Comparison of ENCODE assay signal across 22 mouse cellular contexts in genomic region chr8:37196859-37197258, GRCm38 (mm10).
DNase-seq lines count a peak whose midpoint lies in the region; ATAC-seq and TF ChIP-seq lines count a peak whose summit lies in the region.
"Had no signal": no experiment of that assay in that cellular context is flagged by ENCODE, and none has a peak within 500 bp of the region (broad histone marks: within the 10 kb centered on the region; RNA-seq: fewer than 3 reads in every experiment).

No protein-coding gene starts in this region.

- H3K9ac ChIP-seq in lung, embryonic 14.5 days, result no peak overlapping the region
- H3K9ac ChIP-seq in lung, embryonic 16.5 days (ENCODE audit: low read length), result no peak overlapping the region
- H3K9ac ChIP-seq: embryonic facial prominence, embryonic 13.5 days; embryonic facial prominence, embryonic 15.5 days; forebrain, embryonic 12.5 days had no signal

- H3K4me1 ChIP-seq in lung, embryonic 14.5 days (ENCODE audit: insufficient read depth), result no peaks in the 10 kb centered on the region
- H3K4me1 ChIP-seq in lung, embryonic 16.5 days (replicated peaks; ENCODE audit: control insufficient read depth, insufficient read depth, low read length), result no peaks in the 10 kb centered on the region
- H3K4me1 ChIP-seq: embryonic facial prominence, embryonic 13.5 days; embryonic facial prominence, embryonic 15.5 days; forebrain, embryonic 10.5 days; forebrain, embryonic 12.5 days had no signal

- DNase-seq in lung, embryonic 14.5 days, result peak; percentile 68
- DNase-seq in lung, postnatal 14 days, result no peak
- DNase-seq in lung, adult 18-20 months, result no peak
- DNase-seq in lung, postnatal 36 days, result peak; percentile 0
- no peak for DNase-seq in lung, postnatal 10 days
- DNase-seq: adrenal gland, adult 2 months; adrenal gland, postnatal 10 days; adrenal gland, postnatal 25 days; cerebellum, adult 11 months; cerebellum, adult 18-20 months; cerebellum, adult 8-10 months; cerebellum, adult 9-11 months; cerebellum, postnatal 14 days; cerebellum, postnatal 36 days had no signal

- H3K36me3 ChIP-seq in lung, embryonic 14.5 days (ENCODE audit: insufficient read depth), result no peaks in the 10 kb centered on the region
- no peaks in the 10 kb centered on the region for H3K36me3 ChIP-seq in lung, embryonic 16.5 days (ENCODE audit: control insufficient read depth, insufficient read depth, low read length)
- H3K36me3 ChIP-seq: embryonic facial prominence, embryonic 13.5 days; embryonic facial prominence, embryonic 15.5 days; forebrain, embryonic 10.5 days; forebrain, embryonic 12.5 days had no signal

- H3K27ac ChIP-seq in lung, embryonic 14.5 days (ENCODE audit: low read depth), result no peak overlapping the region
- H3K27ac ChIP-seq in lung, embryonic 16.5 days (ENCODE audit: low read length), result no peak overlapping the region
- H3K27ac ChIP-seq: embryonic facial prominence, embryonic 13.5 days; embryonic facial prominence, embryonic 15.5 days; forebrain, embryonic 10.5 days; forebrain, embryonic 12.5 days had no signal

- H3K4me2 ChIP-seq in lung, embryonic 14.5 days, result no peak overlapping the region
- no peak overlapping the region for H3K4me2 ChIP-seq in lung, embryonic 16.5 days (ENCODE audit: low read depth, low read length)
- H3K4me2 ChIP-seq: embryonic facial prominence, embryonic 13.5 days; embryonic facial prominence, embryonic 15.5 days; forebrain, embryonic 12.5 days had no signal

- H3K27me3 ChIP-seq in lung, embryonic 14.5 days (ENCODE audit: insufficient read depth, low read length), result no peaks in the 10 kb centered on the region
- H3K27me3 ChIP-seq in lung, embryonic 16.5 days (ENCODE audit: control insufficient read depth, insufficient read depth, low read depth, low read length), result no peaks in the 10 kb centered on the region
- H3K27me3 ChIP-seq: embryonic facial prominence, embryonic 13.5 days; embryonic facial prominence, embryonic 15.5 days; forebrain, embryonic 12.5 days had no signal

- ATAC-seq in lung, embryonic 14.5 days (ENCODE audit: insufficient read depth), result peak; percentile 93
- ATAC-seq in lung, embryonic 16.5 days (ENCODE audit: low read depth), result peak; percentile 49
- ATAC-seq: forebrain, embryonic 14.5 days; forebrain, embryonic 16.5 days had no signal

- no peak overlapping the region for H3K4me3 ChIP-seq in lung, embryonic 14.5 days (ENCODE audit: low read depth, low read length)
- H3K4me3 ChIP-seq in lung, embryonic 16.5 days (ENCODE audit: low read length), result no peak overlapping the region
- H3K4me3 ChIP-seq: embryonic facial prominence, embryonic 13.5 days; embryonic facial prominence, embryonic 15.5 days; erythroblast, embryonic 14.5 days; forebrain, embryonic 10.5 days; forebrain, embryonic 12.5 days had no signal

- WGBS in lung, embryonic 14.5 days, result 33% methylated on average over 1 of the region's 1 CpGs
- WGBS in lung, embryonic 16.5 days, result 47% methylated on average over 1 of the region's 1 CpGs

- H3K9me3 ChIP-seq in lung, embryonic 14.5 days (ENCODE audit: low read depth, low read length), result no peaks in the 10 kb centered on the region
- H3K9me3 ChIP-seq in lung, embryonic 16.5 days (ENCODE audit: control insufficient read depth, low read length), result no peaks in the 10 kb centered on the region
- H3K9me3 ChIP-seq: embryonic facial prominence, embryonic 13.5 days; embryonic facial prominence, embryonic 15.5 days; forebrain, embryonic 10.5 days; forebrain, embryonic 12.5 days had no signal

- TF ChIP-seq CTCF in lung, embryonic 14.5 days (IDR thresholded peaks at IDR 0.05; ENCODE audit: low read depth), result no peak

Comparison
In these comparisons a context has a peak if more than half of its experiments do, and no peak if none do; other contexts are left out.
1. DNase-seq: peak in lung, embryonic 14.5 days (single experiment) and lung, postnatal 36 days (single experiment); none in lung, postnatal 14 days (single experiment), lung, adult 18-20 months (0 of 2) and lung, postnatal 10 days (single experiment).